Mouse (Mus musculus) heart, adult 2 months (tissue): ENCODE data around the gene Csdc2. TPM values are rescaled to one million over a fixed set of nuclear protein-coding genes. Genes with fewer than 3 reads are reported as not detected.

Experiments used
- DNase-seq, 2 experiments: peaks; one replicate each; pipeline ENCODE4 v3.0.0; 2021
- H3K27ac ChIP-seq: fragments of 200-600 bp; 2 replicates; pipeline ENCODE4 v1.8.1; 2022
- H3K27me3 ChIP-seq: fragments of 200-500 bp; 2 replicates; pipeline ENCODE4 v1.6.1; 2012; ENCODE audit warnings: mild to moderate bottlenecking, low read length, inconsistent platforms, mixed read lengths; ENCODE audit not compliant: control insufficient read depth, insufficient read depth
- H3K36me3 ChIP-seq: fragments of 200-500 bp; 2 replicates; pipeline ENCODE4 v1.6.1; 2012; ENCODE audit warnings: low read length, inconsistent platforms; ENCODE audit not compliant: control insufficient read depth, insufficient read depth
- H3K4me1 ChIP-seq: fragments of 200-500 bp; 2 replicates; pipeline ENCODE4 v1.6.1; 2011; ENCODE audit warnings: low read length; ENCODE audit not compliant: control insufficient read depth, insufficient read depth
- H3K4me3 ChIP-seq: fragments of 200-600 bp; 2 replicates; pipeline ENCODE4 v1.8.1; 2022
- H3K79me2 ChIP-seq: fragments of 200-500 bp; replicated peaks from 2 replicates; pipeline ENCODE4 v1.6.1; 2012; ENCODE audit warnings: mild to moderate bottlenecking, inconsistent platforms, low read length, moderate library complexity, mixed read lengths; ENCODE audit not compliant: control insufficient read depth, insufficient read depth
- H3K9ac ChIP-seq: fragments of 200-500 bp; 2 replicates; pipeline ENCODE4 v1.6.1; 2012; ENCODE audit warnings: low read depth, mild to moderate bottlenecking, control low read depth, inconsistent platforms, low read length, mixed read lengths
- CTCF ChIP-seq: fragments of 200-600 bp; IDR thresholded peaks from 2 replicates; pipeline ENCODE4 v1.8.1; 2022; ENCODE audit warnings: antibody characterized with exemption, mild to moderate bottlenecking, moderate library complexity
- EP300 ChIP-seq: fragments of 200-500 bp; IDR thresholded peaks from 2 replicates; pipeline ENCODE4 v1.6.1; 2011; ENCODE audit warnings: low read depth, low read length, control low read depth; ENCODE audit not compliant: insufficient read depth
- POLR2A ChIP-seq: fragments of 200-500 bp; IDR thresholded peaks from 2 replicates; pipeline ENCODE4 v1.6.1; 2011; ENCODE audit warnings: mild to moderate bottlenecking, low read depth, low read length, control low read depth; ENCODE audit not compliant: insufficient read depth
- WGBS: fragments of 180-500 bp; shearing (Covaris S2); methylation state at CpG from one replicate; pipeline ENCODE4 v1.1.7; 2018; 5-methylcytosine and 5-hydroxymethylcytosine counted together
- intact Hi-C: fragments of 180-260 bp; cut with DNase I; formaldehyde crosslinking; loops from one replicate; pipeline ENCODE4 v1.15.1; 2025
- polyA plus RNA-seq: library from polyadenylated mRNA; depleted of rRNA; stranded (reverse); fragments of >200 nt; gene quantifications from 2 replicates; pipeline ENCODE4 v1.2.3, GENCODE M21; 2012
- total RNA-seq, 2 experiments: library from RNA; stranded (reverse); gene quantifications; 2 replicates each; pipeline ENCODE4 v1.2.3; 2021

The Csdc2 gene
- total and polyA plus RNA-seq, 3 experiments = 66.1 to 92.7 (median 85.7) TPM

DNA sequence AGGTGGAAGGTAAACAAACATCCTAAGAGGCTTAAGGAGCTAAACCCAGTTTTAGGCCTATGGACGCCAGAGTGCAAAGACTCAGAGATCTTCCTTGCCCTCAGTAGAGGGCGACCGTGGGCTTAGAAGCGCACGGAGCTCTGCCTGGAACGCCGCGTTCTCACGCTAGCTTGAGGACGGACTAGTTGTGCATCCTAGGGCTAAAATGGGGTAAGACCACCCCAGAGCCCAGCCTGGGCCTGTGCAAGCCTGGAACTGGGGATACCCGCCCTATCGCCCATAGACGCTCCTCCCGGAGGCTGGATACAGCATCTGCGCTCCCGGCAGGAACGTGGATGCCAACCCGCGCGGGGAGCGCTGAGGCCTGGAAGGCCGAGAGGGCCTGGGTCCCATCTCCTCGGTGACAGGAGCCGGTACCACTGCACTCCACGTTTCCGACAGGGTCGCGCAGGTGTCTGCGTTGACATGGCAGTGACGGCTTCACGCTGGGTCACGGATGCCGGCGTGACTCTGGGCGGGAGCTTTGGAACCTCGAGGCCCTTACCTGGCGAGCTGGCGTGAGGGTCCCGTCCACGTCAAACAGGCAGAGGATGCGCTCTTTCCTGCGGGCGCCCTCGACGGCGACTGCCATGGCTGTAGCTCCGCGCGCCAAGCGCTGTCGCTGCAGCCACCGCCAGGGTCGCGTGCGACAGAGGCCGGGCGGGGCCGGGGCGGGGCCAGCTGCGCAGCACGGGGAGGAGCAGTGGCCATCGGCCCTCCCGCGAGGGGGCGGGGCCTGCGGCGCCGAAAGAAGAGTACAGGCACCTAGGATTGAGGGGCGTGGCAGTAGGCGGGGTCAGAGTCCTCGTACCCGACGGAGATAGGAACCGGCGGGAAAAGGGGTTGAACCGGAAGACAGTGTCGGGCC is 23.9 kb downstream of the Csdc2 start, which contains the start of gene Pmm1:
Pmm1 (minus strand) TSS at position 760 of the 907 bp plus-strand sequence.
- H3K9ac ChIP-seq = peak within 1 kb of the TSS; percentile 86
- peak; percentile 98 for DNase-seq
- no peaks in the 10 kb centered on the region for H3K27me3 ChIP-seq
- intact Hi-C loops = loop anchor here (1.0 to 2.0 kb wide), 3 partner anchors 29 to 80 kb away; partner anchors contain the start of gene Polr3h
- H3K79me2 ChIP-seq = no peaks in the 10 kb centered on the region
- WGBS = under 1% methylated on average over 77 of the region's 77 CpGs
- no peaks in the 10 kb centered on the region; the same call in 1 of the 2 replicates for H3K4me1 ChIP-seq
- H3K36me3 ChIP-seq = no peaks in the 10 kb centered on the region
- peak within 1 kb of the TSS; percentile 90 for H3K4me3 ChIP-seq
- TF ChIP-seq CTCF (peak; percentile 79), EP300 (peak; percentile 88), POLR2A (0 out of 2 replicates have a peak, but pooled peaks have one; percentile 50)
- peak within 1 kb of the TSS; percentile 75 for H3K27ac ChIP-seq

DNA sequence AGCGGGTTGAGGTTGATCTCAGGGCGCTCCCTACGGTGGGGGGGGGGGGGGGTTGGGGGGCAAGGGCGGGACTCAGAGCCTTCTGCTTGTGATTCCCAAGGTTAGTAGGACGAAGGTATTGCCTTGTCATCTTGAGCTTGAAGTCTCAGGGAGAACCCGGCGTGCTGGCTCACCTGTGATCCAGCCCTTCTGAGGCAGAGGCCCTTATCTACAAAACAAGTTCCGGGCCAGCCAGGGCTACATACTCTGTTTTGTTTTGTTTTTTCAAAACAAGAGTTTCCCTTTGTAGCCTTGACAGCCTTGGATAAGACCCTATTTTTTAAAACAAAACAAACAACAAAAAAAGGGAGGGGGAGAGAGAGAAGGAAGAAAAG is 24.5 kb downstream of the Csdc2 start:
- intact Hi-C loops = loop anchor here (2.0 kb wide), 1 partner anchor 80 kb away; no protein-coding TSS in a partner anchor
- TF ChIP-seq EP300 (no peak), POLR2A (no peak), CTCF (no peak)
- 2% methylated on average over 7 of the region's 8 CpGs for WGBS
- Histone ChIP-seq H3K9ac (no peak overlapping the region), H3K79me2 (no peaks in the 10 kb centered on the region), H3K27ac (peak overlapping the region; percentile 48), H3K27me3 (no peaks in the 10 kb centered on the region), H3K36me3 (no peaks in the 10 kb centered on the region), H3K4me1 (no peaks in the 10 kb centered on the region; the same call in 1 of the 2 replicates), H3K4me3 (peak overlapping the region; percentile 90)
- no peak for DNase-seq

DNA sequence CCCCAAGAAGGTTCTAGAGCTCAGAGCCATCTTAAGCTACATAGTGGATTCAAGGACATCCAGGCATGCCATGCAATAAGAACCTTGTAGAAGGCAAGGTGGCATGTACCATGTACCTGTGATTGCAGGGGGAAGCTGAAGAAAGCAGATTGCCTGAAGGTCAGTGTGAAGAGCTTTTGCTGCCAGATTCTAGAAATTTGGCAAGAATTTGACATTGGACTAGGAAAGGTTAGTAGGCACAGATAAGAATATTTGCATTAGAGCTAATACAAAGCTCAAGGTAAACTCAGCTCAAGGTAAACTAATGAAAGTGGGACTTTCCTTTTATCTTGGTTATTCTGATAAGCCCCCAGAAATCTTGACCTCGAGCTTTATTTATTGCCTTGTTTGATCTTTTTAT is 27.7 kb downstream of the Csdc2 start:
- no peak for DNase-seq
- no peaks in the 10 kb centered on the region; the same call in 1 of the 2 replicates for H3K4me1 ChIP-seq
- H3K9ac ChIP-seq = no peak overlapping the region
- H3K27ac ChIP-seq = no peak overlapping the region
- WGBS = 42% methylated on average over 1 of the region's 1 CpGs
- no peaks in the 10 kb centered on the region for H3K36me3 ChIP-seq
- no peaks in the 10 kb centered on the region for H3K27me3 ChIP-seq
- TF ChIP-seq POLR2A (no peak), CTCF (no peak), EP300 (no peak)
- intact Hi-C loops = no loop called here
- H3K79me2 ChIP-seq = no peaks in the 10 kb centered on the region
- H3K4me3 ChIP-seq = no peak overlapping the region

DNA sequence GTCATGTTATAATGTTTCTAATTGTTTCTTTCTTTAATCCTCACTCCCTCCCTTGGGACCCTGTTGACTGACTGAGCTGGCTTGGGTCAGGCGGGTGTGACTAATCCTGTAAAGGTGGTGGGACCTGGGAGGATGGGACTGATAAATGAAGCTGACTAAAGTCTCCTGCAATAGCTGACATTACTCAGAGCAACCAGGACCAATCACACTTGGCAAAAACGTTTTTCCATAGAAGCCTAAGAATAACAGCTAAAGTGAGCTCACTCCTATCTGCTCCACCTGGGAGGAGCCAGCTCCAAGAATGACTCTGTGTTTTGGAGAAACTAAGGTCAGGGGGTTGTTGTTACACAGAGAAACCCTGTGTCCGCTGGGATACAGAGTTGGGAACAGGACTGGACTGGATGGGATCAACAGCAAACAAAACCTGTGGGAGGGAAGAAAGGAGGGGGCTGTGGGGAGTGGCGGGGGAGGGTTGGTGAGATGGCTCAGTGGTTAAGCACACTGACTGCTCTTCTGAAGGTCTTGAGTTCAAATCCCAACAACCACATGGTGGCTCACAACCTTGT is 28.5 kb downstream of the Csdc2 start:
- H3K9ac ChIP-seq = no peak overlapping the region
- H3K27ac ChIP-seq = no peak overlapping the region
- TF ChIP-seq POLR2A (no peak), EP300 (no peak), CTCF (no peak)
- no peaks in the 10 kb centered on the region for H3K27me3 ChIP-seq
- no peak overlapping the region for H3K4me3 ChIP-seq
- WGBS = 44% methylated on average over 4 of the region's 4 CpGs
- H3K79me2 ChIP-seq = no peaks in the 10 kb centered on the region
- intact Hi-C loops = no loop called here
- no peaks in the 10 kb centered on the region for H3K36me3 ChIP-seq
- H3K4me1 ChIP-seq = no peaks in the 10 kb centered on the region
- no peak for DNase-seq

DNA sequence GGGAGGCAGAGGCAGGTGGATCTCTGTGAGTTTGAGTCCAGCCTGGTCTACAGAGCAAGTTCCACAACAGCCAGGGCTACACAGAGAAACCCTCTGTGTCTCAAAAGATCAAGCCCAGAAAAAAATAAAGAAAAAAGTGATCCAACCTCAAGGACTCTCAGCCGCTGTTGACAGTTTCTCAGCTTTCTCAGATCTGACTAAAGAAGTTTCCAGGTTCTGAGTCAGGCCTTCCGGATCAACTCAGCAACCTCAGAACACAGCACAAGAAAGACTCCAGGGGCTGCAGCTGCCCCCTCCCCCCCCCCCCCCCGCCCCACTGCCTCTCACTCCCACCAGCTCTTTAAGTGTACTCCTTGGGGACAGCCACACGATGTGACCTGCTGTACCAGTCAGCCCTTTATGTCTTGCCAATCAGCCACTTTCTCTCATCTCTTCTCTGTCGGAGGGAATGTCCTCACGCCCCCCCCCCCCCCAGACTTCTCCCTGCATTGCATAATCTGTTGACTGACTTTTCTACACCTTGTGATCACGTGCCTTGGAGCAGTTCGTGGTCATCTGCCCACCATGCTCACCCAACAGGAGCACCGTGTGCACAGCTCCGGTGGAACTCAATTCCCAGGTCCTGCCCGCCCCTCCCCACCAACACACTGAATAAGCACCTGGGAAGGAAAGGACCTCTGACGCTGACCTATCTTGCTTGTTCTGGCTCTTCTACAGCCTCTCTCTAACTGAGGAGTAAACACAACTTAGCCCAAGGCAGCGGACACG is 29.7 kb downstream of the Csdc2 start:
- WGBS = 72% methylated on average over 14 of the region's 14 CpGs
- intact Hi-C loops = no loop called here
- no peak overlapping the region for H3K27ac ChIP-seq

More for the DNA sequence above, 29.7 kb downstream of the Csdc2 start:
- no peak overlapping the region for H3K9ac ChIP-seq
- no peaks in the 10 kb centered on the region for H3K79me2 ChIP-seq
- no peaks in the 10 kb centered on the region for H3K4me1 ChIP-seq
- no peak overlapping the region for H3K4me3 ChIP-seq
- no peaks in the 10 kb centered on the region for H3K36me3 ChIP-seq
- no peaks in the 10 kb centered on the region for H3K27me3 ChIP-seq
- TF ChIP-seq POLR2A (no peak), EP300 (no peak), CTCF (no peak)
- no peak for DNase-seq
